Mouse (Mus musculus): Measurements from ENCODE around the gene Trpm8. TPM values are rescaled to one million over a fixed set of nuclear protein-coding genes. Genes with fewer than 3 reads are reported as not detected.
A peak's percentile ranks its signal among the peaks of the same experiment; 100 is the strongest.

The Trpm8 gene
- polyA plus RNA-seq, 1 experiment from 2014 or later = 0.14 TPM

GRCm38 (mm10) chr1:88283376-88284227 is 6.1 kb downstream of the Trpm8 start:
- 81% methylated on average over 15 of the region's 15 CpGs for WGBS
- Histone ChIP-seq H3K9ac (replicated peaks; ENCODE audit: low read length) (no peak overlapping the region), H3K4me1 (ENCODE audit: control insufficient read depth, insufficient read depth, low read length) (no peaks in the 10 kb centered on the region), H3K27ac (replicated peaks; ENCODE audit: low read depth, low read length) (no peak overlapping the region), H3K27me3 (ENCODE audit: control insufficient read depth, insufficient read depth, low read length) (no peaks in the 10 kb centered on the region), H3K36me3 (ENCODE audit: control insufficient read depth, insufficient read depth, low read length) (no peaks in the 10 kb centered on the region), H3K4me2 (ENCODE audit: low read length) (no peak overlapping the region), H3K4me3 (replicated peaks; ENCODE audit: low read depth, low read length) (no peak overlapping the region), H3K9me3 (ENCODE audit: control insufficient read depth, low read length) (peaks cover 60% of the 10 kb centered on the region)
- ATAC-seq (ENCODE audit: low FRiP score, low TSS enrichment) (no peak), DNase-seq (no peak)

GRCm38 (mm10) chr1:88284228-88284945 is 6.9 kb downstream of the Trpm8 start:
- Histone ChIP-seq H3K27me3 (ENCODE audit: control insufficient read depth, insufficient read depth, low read length) (no peaks in the 10 kb centered on the region), H3K9me3 (ENCODE audit: control insufficient read depth, low read length) (peaks cover 67% of the 10 kb centered on the region)

GRCm38 (mm10) chr1:88284946-88285320 is 7.5 kb downstream of the Trpm8 start:
- no peaks in the 10 kb centered on the region for H3K36me3 ChIP-seq (ENCODE audit: control insufficient read depth, insufficient read depth, low read length)
- no peaks in the 10 kb centered on the region for H3K27me3 ChIP-seq (ENCODE audit: control insufficient read depth, insufficient read depth, low read length)
- no peaks in the 10 kb centered on the region for H3K4me1 ChIP-seq (ENCODE audit: control insufficient read depth, insufficient read depth, low read length)
- H3K4me2 ChIP-seq (ENCODE audit: low read length) = no peak overlapping the region
- ATAC-seq (ENCODE audit: low FRiP score, low TSS enrichment) (no peak), DNase-seq (no peak)
- WGBS = 63% methylated on average over 7 of the region's 7 CpGs
- no peak overlapping the region for H3K4me3 ChIP-seq (replicated peaks; ENCODE audit: low read depth, low read length)
- peaks cover 72% of the 10 kb centered on the region for H3K9me3 ChIP-seq (ENCODE audit: control insufficient read depth, low read length)
- H3K9ac ChIP-seq (replicated peaks; ENCODE audit: low read length) = no peak overlapping the region
- no peak overlapping the region for H3K27ac ChIP-seq (replicated peaks; ENCODE audit: low read depth, low read length)

More at GRCm38 (mm10) chr1:88284228-88284945, 6.9 kb downstream of the Trpm8 start:
- no peak for DNase-seq
- 60% methylated on average over 10 of the region's 10 CpGs for WGBS
- H3K27ac ChIP-seq (replicated peaks; ENCODE audit: low read depth, low read length) = no peak overlapping the region
- H3K4me2 ChIP-seq (ENCODE audit: low read length) = no peak overlapping the region
- H3K4me3 ChIP-seq (replicated peaks; ENCODE audit: low read depth, low read length) = no peak overlapping the region
- ATAC-seq (ENCODE audit: low FRiP score, low TSS enrichment) = peak; percentile 26; the same call in 1 of the 2 replicates
- no peaks in the 10 kb centered on the region for H3K4me1 ChIP-seq (ENCODE audit: control insufficient read depth, insufficient read depth, low read length)
- no peaks in the 10 kb centered on the region for H3K36me3 ChIP-seq (ENCODE audit: control insufficient read depth, insufficient read depth, low read length)
- no peak overlapping the region for H3K9ac ChIP-seq (replicated peaks; ENCODE audit: low read length)

GRCm38 (mm10) chr1:88285652-88286051 is 8.2 kb downstream of the Trpm8 start:
- ATAC-seq (ENCODE audit: low FRiP score, low TSS enrichment) (no peak), DNase-seq (no peak)
- WGBS = 68% methylated on average over 5 of the region's 5 CpGs
- no peak overlapping the region for H3K4me2 ChIP-seq (ENCODE audit: low read length)
- H3K4me3 ChIP-seq (replicated peaks; ENCODE audit: low read depth, low read length) = no peak overlapping the region
- H3K27me3 ChIP-seq (ENCODE audit: control insufficient read depth, insufficient read depth, low read length) = no peaks in the 10 kb centered on the region
- H3K27ac ChIP-seq (replicated peaks; ENCODE audit: low read depth, low read length) = no peak overlapping the region
- H3K9ac ChIP-seq (replicated peaks; ENCODE audit: low read length) = no peak overlapping the region
- H3K4me1 ChIP-seq (ENCODE audit: control insufficient read depth, insufficient read depth, low read length) = no peaks in the 10 kb centered on the region
- peaks cover 79% of the 10 kb centered on the region for H3K9me3 ChIP-seq (ENCODE audit: control insufficient read depth, low read length)
- no peaks in the 10 kb centered on the region for H3K36me3 ChIP-seq (ENCODE audit: control insufficient read depth, insufficient read depth, low read length)

GRCm38 (mm10) chr1:88286136-88286845 is 8.8 kb downstream of the Trpm8 start:
- H3K9me3 ChIP-seq (ENCODE audit: control insufficient read depth, low read length) = peaks cover 84% of the 10 kb centered on the region
- H3K9ac ChIP-seq (replicated peaks; ENCODE audit: low read length) = no peak overlapping the region
- no peak for ATAC-seq (ENCODE audit: low FRiP score, low TSS enrichment)
- H3K36me3 ChIP-seq (ENCODE audit: control insufficient read depth, insufficient read depth, low read length) = no peaks in the 10 kb centered on the region
- no peaks in the 10 kb centered on the region for H3K4me1 ChIP-seq (ENCODE audit: control insufficient read depth, insufficient read depth, low read length)
- H3K27ac ChIP-seq (replicated peaks; ENCODE audit: low read depth, low read length) = no peak overlapping the region
- WGBS = 84% methylated on average over 15 of the region's 15 CpGs
- DNase-seq = no peak
- H3K27me3 ChIP-seq (ENCODE audit: control insufficient read depth, insufficient read depth, low read length) = no peaks in the 10 kb centered on the region
- H3K4me3 ChIP-seq (replicated peaks; ENCODE audit: low read depth, low read length) = no peak overlapping the region
- no peak overlapping the region for H3K4me2 ChIP-seq (ENCODE audit: low read length)

- Histone ChIP-seq H3K9me3 (ENCODE audit: control insufficient read depth, low read length) (peaks cover 92% of the 10 kb centered on the region), H3K4me3 (replicated peaks; ENCODE audit: low read depth, low read length) (no peak overlapping the region), H3K4me2 (ENCODE audit: low read length) (no peak overlapping the region), H3K36me3 (ENCODE audit: control insufficient read depth, insufficient read depth, low read length) (no peaks in the 10 kb centered on the region), H3K9ac (replicated peaks; ENCODE audit: low read length) (no peak overlapping the region), H3K27ac (replicated peaks; ENCODE audit: low read depth, low read length) (no peak overlapping the region), H3K4me1 (ENCODE audit: control insufficient read depth, insufficient read depth, low read length) (no peaks in the 10 kb centered on the region), H3K27me3 (ENCODE audit: control insufficient read depth, insufficient read depth, low read length) (no peaks in the 10 kb centered on the region)
- DNase-seq (no peak), ATAC-seq (ENCODE audit: low FRiP score, low TSS enrichment) (no peak)
- WGBS = 77% methylated on average over 13 of the region's 13 CpGs
Measured at GRCm38 (mm10) chr1:88286887-88287696, 9.6 kb downstream of the Trpm8 start.

- no peak overlapping the region for H3K9ac ChIP-seq (replicated peaks; ENCODE audit: low read length)
- ATAC-seq (ENCODE audit: low FRiP score, low TSS enrichment) (no peak), DNase-seq (peak; percentile 77)
- no peak overlapping the region for H3K4me2 ChIP-seq (ENCODE audit: low read length)
- WGBS = 42% methylated on average over 5 of the region's 5 CpGs
- no peaks in the 10 kb centered on the region for H3K4me1 ChIP-seq (ENCODE audit: control insufficient read depth, insufficient read depth, low read length)
- no peaks in the 10 kb centered on the region for H3K36me3 ChIP-seq (ENCODE audit: control insufficient read depth, insufficient read depth, low read length)
- H3K27ac ChIP-seq (replicated peaks; ENCODE audit: low read depth, low read length) = no peak overlapping the region
- no peaks in the 10 kb centered on the region for H3K27me3 ChIP-seq (ENCODE audit: control insufficient read depth, insufficient read depth, low read length)
- H3K4me3 ChIP-seq (replicated peaks; ENCODE audit: low read depth, low read length) = no peak overlapping the region
- peaks cover 93% of the 10 kb centered on the region for H3K9me3 ChIP-seq (ENCODE audit: control insufficient read depth, low read length)
Measured at GRCm38 (mm10) chr1:88287697-88287980, 10.2 kb downstream of the Trpm8 start.

- Histone ChIP-seq H3K4me1 (ENCODE audit: control insufficient read depth, insufficient read depth, low read length) (no peaks in the 10 kb centered on the region), H3K27me3 (ENCODE audit: control insufficient read depth, insufficient read depth, low read length) (no peaks in the 10 kb centered on the region), H3K36me3 (ENCODE audit: control insufficient read depth, insufficient read depth, low read length) (no peaks in the 10 kb centered on the region), H3K4me2 (ENCODE audit: low read length) (no peak overlapping the region), H3K4me3 (replicated peaks; ENCODE audit: low read depth, low read length) (no peak overlapping the region), H3K9me3 (ENCODE audit: control insufficient read depth, low read length) (peaks cover 88% of the 10 kb centered on the region), H3K27ac (replicated peaks; ENCODE audit: low read depth, low read length) (no peak overlapping the region), H3K9ac (replicated peaks; ENCODE audit: low read length) (no peak overlapping the region)
- DNase-seq (no peak), ATAC-seq (ENCODE audit: low FRiP score, low TSS enrichment) (no peak)
- WGBS = 42% methylated on average over 3 of the region's 3 CpGs
Measured at GRCm38 (mm10) chr1:88288056-88288788, 10.8 kb downstream of the Trpm8 start.

All from midbrain, embryonic 14.5 days (tissue).